Mouse (Mus musculus) layer of hippocampus, adult 11-12 months (tissue): Measurements from ENCODE around the gene Rbm17.
"Not testable (repeated sequence)": the region's sequence is repeated elsewhere in the genome, so short reads cannot be mapped to it uniquely, and the experiment has no call there.

Experiments used
- DNase-seq: peaks from one replicate; pipeline ENCODE4 v3.0.0; 2022; ENCODE audit warnings: low spot score

The Rbm17 gene

GRCm38 (mm10) chr2:11604053-11604452 lies at the start of gene Rbm17:
Gene Rbm17 (minus strand): TSS chr2:11604153.
- no peak for DNase-seq

GRCm38 (mm10) chr2:11653330-11653729 lies 49.4 kb upstream of the Rbm17 start:
- no peak for DNase-seq

- no peak for DNase-seq
Observed at GRCm38 (mm10) chr2:11652780-11653179, 48.8 kb upstream of the Rbm17 start.

GRCm38 (mm10) chr2:11652196-11652595 lies 48.2 kb upstream of the Rbm17 start:
- DNase-seq, result no peak

GRCm38 (mm10) chr2:11651476-11651875 lies 47.5 kb upstream of the Rbm17 start:
- no peak for DNase-seq

- DNase-seq, result no peak
Observed at GRCm38 (mm10) chr2:11645297-11645696, 41.3 kb upstream of the Rbm17 start.

- DNase-seq, result no peak
Observed at GRCm38 (mm10) chr2:11644057-11644456, 40.1 kb upstream of the Rbm17 start.

- DNase-seq, result no peak
Observed at GRCm38 (mm10) chr2:11642451-11642941, 38.5 kb upstream of the Rbm17 start, which contains the start of gene Il2ra. Gene Il2ra (plus strand): TSS chr2:11642807.

- peak; percentile 9 for DNase-seq
Observed at GRCm38 (mm10) chr2:11637115-11637514, 33.2 kb upstream of the Rbm17 start.

- no peak for DNase-seq
Observed at GRCm38 (mm10) chr2:11636138-11636480, 32.2 kb upstream of the Rbm17 start.

GRCm38 (mm10) chr2:11635471-11636137 lies 31.7 kb upstream of the Rbm17 start:
- DNase-seq, result no peak

- no peak for DNase-seq
Observed at GRCm38 (mm10) chr2:11635035-11635434, 31.1 kb upstream of the Rbm17 start.

- DNase-seq, result no peak
Observed at GRCm38 (mm10) chr2:11625890-11626289, 21.9 kb upstream of the Rbm17 start, which contains the start of gene Gm17490. Gene Gm17490 (minus strand): TSS chr2:11626264.

GRCm38 (mm10) chr2:11623726-11624125 lies 19.8 kb upstream of the Rbm17 start:
- no peak for DNase-seq

GRCm38 (mm10) chr2:11623173-11623572 lies 19.2 kb upstream of the Rbm17 start:
- DNase-seq, result no peak

GRCm38 (mm10) chr2:11619598-11619997 lies 15.6 kb upstream of the Rbm17 start:
- DNase-seq, result no peak

GRCm38 (mm10) chr2:11616846-11617245 lies 12.9 kb upstream of the Rbm17 start:
- DNase-seq, result no peak

GRCm38 (mm10) chr2:11612939-11613338 lies 9.0 kb upstream of the Rbm17 start:
- not testable (repeated sequence) for DNase-seq

GRCm38 (mm10) chr2:11606718-11607117 lies 2.8 kb upstream of the Rbm17 start:
- DNase-seq, result not testable (repeated sequence)

- no peak for DNase-seq
Observed at GRCm38 (mm10) chr2:11604911-11605310, 958 bp upstream of the Rbm17 start.

- peak; percentile 95 for DNase-seq
Observed at GRCm38 (mm10) chr2:11602506-11603489, 1.2 kb downstream of the Rbm17 start.

GRCm38 (mm10) chr2:11601795-11602194 lies 2.2 kb downstream of the Rbm17 start:
- no peak for DNase-seq

- DNase-seq, result no peak
Observed at GRCm38 (mm10) chr2:11597906-11598305, 6.0 kb downstream of the Rbm17 start.
